Mouse (Mus musculus) ES-Bruce4 (cell line): ENCODE measurements at regions not wholly inside any gene's neighbourhood (a gene's known extent, or its start where the extent isn't known, plus 50 kb on each side); places are given as distances from the start of the nearest gene placed in this dataset.

Experiments
- EP300 ChIP-seq: IDR thresholded peaks from 2 replicates; pipeline ENCODE4 v1.6.1; 2011; ENCODE audit warnings: low read depth, low read length; ENCODE audit not compliant: insufficient read depth
- POLR2A ChIP-seq: IDR thresholded peaks from one replicate; pipeline ENCODE4 v1.8.1; 2011; ENCODE audit warnings: low read length; ENCODE audit not compliant: insufficient read depth

- TF ChIP-seq POLR2A (no peak), EP300 (no peak)
Observed at GRCm38 (mm10) chr5:129315626-129316025, 185.4 kb upstream of the Sfswap start.
